Mouse (Mus musculus): ENCODE data around the gene Nfkbil1. TPM values are rescaled to one million over a fixed set of nuclear protein-coding genes. Genes with fewer than 3 reads are reported as not detected.

Gene Nfkbil1
- 10.7 and 12.1 TPM in 2 replicates for polyA plus RNA-seq (2016; fragmentation: Nextera tagmentation; extraction: Ambion mirVana)

DNA sequence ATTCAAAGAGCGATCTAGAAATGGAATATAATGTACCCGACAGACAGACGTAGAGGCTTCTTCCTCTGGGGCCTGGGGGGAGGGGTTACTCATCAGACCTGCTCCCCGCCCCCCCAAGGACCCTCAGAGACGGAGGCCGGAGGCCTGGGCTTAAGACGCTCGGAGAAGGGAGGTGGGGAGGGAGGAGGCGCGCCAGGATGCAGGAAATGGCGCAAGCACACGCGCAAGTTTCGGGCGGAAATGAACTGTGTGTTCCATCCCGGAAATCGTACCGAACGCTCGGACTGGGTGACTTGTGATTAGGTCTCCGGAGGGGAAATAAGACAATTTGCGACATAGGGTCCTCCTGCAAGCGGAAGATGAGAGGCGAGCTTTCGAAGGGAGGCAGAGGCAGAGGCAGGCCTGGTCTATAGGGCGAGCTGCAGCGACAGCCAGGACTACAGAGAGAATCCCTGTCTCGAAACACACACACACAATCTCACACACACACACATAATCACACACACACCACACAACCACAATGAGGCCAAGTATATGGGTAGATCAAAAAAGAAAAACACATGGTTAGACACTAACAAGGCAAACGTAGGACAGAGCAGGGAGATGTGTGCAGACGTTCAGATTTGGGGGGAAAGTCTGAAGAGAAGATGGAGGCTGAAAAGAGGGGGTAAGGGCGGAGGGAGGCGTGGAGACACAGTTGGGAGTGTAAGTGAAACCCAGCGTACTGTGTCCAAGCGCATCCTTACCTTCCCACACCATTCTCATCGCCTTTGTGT is at the start of gene Nfkbil1:
Gene Nfkbil1 (minus strand): TSS at position 179 of the 776 bp plus-strand sequence.
- Histone ChIP-seq H3K9me3 (replicated peaks) (no peaks in the 10 kb centered on the region), H3K36me3 (peaks cover 27% of the 10 kb centered on the region), H3K4me1 (peaks cover 39% of the 10 kb centered on the region), H3K27me3 (ENCODE audit: low read depth, poor library complexity, severe bottlenecking) (no peaks in the 10 kb centered on the region), H3K4me3 (peak within 1 kb of the TSS; percentile 66), H3K27ac (peak within 1 kb of the TSS; percentile 96)
- under 1% methylated on average over 35 of the region's 35 CpGs for WGBS
- DNase-seq (ENCODE audit: low spot score): peak; percentile 88

DNA sequence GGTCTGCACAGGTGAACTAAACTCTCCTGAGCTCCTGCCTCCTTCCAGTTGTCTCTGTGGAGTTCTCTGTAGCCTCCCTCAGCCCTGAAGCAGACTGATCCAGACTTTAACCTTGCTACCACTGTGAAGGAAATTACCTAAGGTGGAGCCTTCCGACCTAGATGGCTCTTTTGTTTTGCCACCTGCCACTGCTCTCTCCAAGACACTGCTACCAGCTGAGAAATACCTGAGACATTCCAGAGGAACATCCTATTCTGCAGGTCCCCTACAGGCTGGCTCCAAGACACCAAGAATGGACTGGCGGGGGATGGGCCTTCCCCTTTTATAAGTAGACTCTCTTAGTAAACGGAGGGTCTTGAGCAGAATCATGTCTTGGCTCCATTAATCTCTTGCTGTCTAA is 44.7 kb upstream of the Nfkbil1 start:
- peaks cover 22% of the 10 kb centered on the region for H3K27me3 ChIP-seq (ENCODE audit: low read depth, poor library complexity, severe bottlenecking)

DNA sequence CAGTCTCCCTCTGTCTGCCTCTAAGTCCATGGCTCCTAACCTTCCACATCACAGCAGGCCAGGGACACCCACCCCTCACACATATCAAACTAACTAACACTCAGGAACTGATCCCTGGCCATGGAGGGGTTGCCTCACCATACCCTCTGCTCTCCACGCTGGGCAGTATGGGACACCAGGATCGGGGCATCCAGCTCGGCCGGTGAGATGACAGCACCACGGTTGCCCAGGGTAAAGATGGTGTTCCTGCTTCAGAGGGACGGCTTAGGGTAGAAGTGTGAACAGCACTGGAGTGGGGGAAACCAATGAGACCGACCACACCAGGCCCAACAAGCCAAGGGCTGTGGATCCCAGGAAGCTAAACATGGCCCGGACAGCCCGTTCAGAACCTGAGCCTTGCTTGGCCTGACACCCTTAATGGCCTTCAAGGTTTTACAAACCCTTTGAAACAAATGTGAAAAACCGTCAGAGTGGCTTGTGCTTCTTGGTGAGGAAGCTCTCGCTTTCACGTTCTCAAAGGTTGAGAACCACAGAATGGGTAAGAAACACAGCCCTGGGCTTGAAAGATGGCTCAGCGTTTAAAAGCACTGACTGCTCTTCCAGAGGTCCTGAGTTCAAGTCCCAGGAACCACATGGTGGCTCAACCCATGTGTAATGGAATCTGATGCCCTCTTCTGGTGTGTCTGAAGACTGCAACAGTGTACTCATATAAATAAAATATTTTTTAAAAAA is 43.5 kb upstream of the Nfkbil1 start:
- Histone ChIP-seq H3K36me3 (no peaks in the 10 kb centered on the region), H3K9me3 (replicated peaks) (no peaks in the 10 kb centered on the region), H3K4me1 (0 out of 2 replicates have a peak, but pooled peaks cover 3% of the 10 kb centered on the region), H3K27ac (no peak overlapping the region), H3K4me3 (no peak overlapping the region), H3K27me3 (ENCODE audit: low read depth, poor library complexity, severe bottlenecking) (peaks cover 28% of the 10 kb centered on the region)
- WGBS: 90% methylated on average over 13 of the region's 13 CpGs
- no peak for DNase-seq (ENCODE audit: low spot score)

More for the DNA sequence above, 44.7 kb upstream of the Nfkbil1 start:
- Histone ChIP-seq H3K4me1 (0 out of 2 replicates have a peak, but pooled peaks cover 3% of the 10 kb centered on the region), H3K9me3 (replicated peaks) (no peaks in the 10 kb centered on the region), H3K4me3 (no peak overlapping the region), H3K36me3 (no peaks in the 10 kb centered on the region), H3K27ac (no peak overlapping the region)
- 75% methylated on average over 3 of the region's 3 CpGs for whole genome bisulfite sequencing
- no peak for DNase-seq (ENCODE audit: low spot score)

DNA sequence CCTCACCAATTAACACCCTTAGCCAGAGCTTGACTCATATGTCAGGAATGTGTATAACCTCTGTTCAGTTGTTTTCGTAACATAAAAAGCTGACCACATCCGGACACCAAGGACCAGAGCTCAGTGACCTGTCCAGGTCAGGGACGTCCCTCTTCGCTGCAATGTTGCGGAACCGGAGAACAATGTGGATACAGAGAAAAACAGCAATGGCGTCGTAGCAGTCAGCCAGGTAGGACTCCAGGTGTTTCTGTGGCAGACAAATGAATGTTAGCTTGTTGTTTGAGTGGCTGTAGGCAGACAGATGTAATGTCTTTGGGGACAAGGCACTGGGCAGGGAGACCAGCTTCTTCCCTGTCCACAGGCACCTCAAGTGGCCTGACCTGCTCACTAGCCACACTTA is 42.5 kb upstream of the Nfkbil1 start:
- Histone ChIP-seq H3K36me3 (no peaks in the 10 kb centered on the region), H3K4me1 (0 out of 2 replicates have a peak, but pooled peaks cover 3% of the 10 kb centered on the region), H3K27ac (no peak overlapping the region), H3K4me3 (no peak overlapping the region), H3K27me3 (ENCODE audit: low read depth, poor library complexity, severe bottlenecking) (peaks cover 28% of the 10 kb centered on the region), H3K9me3 (replicated peaks) (no peaks in the 10 kb centered on the region)
- no peak for DNase-seq (ENCODE audit: low spot score)
- 92% methylated on average over 8 of the region's 8 CpGs for WGBS

DNA sequence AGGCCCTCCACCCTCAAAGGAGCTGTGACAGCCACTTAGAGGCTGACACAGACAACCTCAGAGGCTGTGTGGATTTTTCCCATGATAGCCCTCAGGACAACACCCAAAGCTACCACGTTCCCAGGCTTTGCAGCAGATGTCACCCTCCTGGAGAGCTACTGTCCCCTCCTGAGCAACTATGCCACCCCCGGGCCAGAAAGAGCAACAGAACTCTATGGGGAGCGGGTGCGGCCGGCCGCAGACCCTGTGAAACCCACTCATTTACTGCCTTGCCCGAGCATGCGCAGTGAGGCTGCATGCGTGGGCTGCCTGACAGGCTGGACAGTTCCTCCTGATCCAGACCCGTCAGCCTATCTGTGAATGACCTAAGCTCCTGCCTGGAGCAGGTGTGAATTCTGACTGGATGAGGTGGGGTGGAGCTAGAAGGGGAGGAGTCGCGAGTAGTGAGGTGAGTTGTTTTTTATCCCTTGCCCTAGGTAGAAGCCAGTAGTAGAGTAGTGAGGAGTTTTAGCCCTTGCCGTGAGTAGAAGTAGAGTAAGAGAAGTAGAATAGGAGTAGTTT is 40.8 kb upstream of the Nfkbil1 start:
- peaks cover 28% of the 10 kb centered on the region for H3K27me3 ChIP-seq (ENCODE audit: low read depth, poor library complexity, severe bottlenecking)
- 0 out of 2 replicates have a peak, but pooled peaks cover 3% of the 10 kb centered on the region for H3K4me1 ChIP-seq
- no peaks in the 10 kb centered on the region for H3K9me3 ChIP-seq (replicated peaks)
- H3K4me3 ChIP-seq: no peak overlapping the region
- no peaks in the 10 kb centered on the region for H3K36me3 ChIP-seq
- DNase-seq (ENCODE audit: low spot score): peak; percentile 33
- WGBS: 17% methylated on average over 13 of the region's 13 CpGs
- no peak overlapping the region for H3K27ac ChIP-seq

DNA sequence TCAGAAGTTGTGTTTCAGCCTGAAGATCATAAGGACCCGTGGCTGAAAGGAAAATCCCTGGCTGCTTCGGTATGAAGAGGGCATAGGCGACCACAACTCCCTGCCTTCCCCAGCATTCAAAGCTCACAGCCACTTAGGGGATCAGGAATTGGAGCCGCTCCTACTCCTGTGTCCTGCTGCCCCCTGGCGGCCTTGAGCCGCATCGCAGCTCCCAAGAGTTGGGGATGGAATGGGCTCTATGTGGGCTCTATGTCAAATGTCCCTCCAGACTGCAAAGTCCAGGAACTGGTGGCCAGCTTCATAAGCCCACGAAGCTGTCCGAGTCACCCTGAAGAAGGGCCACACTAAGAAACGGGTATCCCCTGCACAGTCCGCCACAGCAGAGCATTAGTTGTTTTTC is 39.2 kb upstream of the Nfkbil1 start:
- no peaks in the 10 kb centered on the region for H3K9me3 ChIP-seq (replicated peaks)
- DNase-seq (ENCODE audit: low spot score): peak; percentile 85
- H3K4me1 ChIP-seq: 0 out of 2 replicates have a peak, but pooled peaks cover 3% of the 10 kb centered on the region
- peaks cover 28% of the 10 kb centered on the region for H3K27me3 ChIP-seq (ENCODE audit: low read depth, poor library complexity, severe bottlenecking)
- H3K27ac ChIP-seq: no peak overlapping the region
- WGBS: 4% methylated on average over 11 of the region's 11 CpGs
- no peaks in the 10 kb centered on the region for H3K36me3 ChIP-seq
- no peak overlapping the region for H3K4me3 ChIP-seq

DNA sequence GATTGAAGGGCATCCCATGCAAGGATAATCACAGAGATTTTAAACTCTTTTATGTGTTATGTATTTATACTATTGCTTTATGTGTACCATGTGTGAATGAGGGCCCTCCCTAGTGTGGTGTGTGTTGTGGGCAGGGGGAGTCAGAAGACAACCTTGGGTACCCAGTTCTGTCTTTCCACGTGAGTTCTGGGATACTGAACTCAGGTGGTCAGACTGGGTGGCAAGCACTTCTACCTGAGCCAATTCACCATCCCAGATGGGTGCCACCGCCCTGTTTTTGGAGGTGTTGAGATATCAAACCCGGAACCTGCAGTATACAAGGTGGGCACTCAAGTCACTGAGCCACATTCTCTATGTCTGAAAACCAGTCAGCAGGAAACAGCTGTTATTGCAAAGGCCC is 36.7 kb upstream of the Nfkbil1 start:
- Histone ChIP-seq H3K4me1 (0 out of 2 replicates have a peak, but pooled peaks cover 3% of the 10 kb centered on the region), H3K27me3 (ENCODE audit: low read depth, poor library complexity, severe bottlenecking) (peaks cover 25% of the 10 kb centered on the region)
- 71% methylated on average over 3 of the region's 3 CpGs for WGBS

DNA sequence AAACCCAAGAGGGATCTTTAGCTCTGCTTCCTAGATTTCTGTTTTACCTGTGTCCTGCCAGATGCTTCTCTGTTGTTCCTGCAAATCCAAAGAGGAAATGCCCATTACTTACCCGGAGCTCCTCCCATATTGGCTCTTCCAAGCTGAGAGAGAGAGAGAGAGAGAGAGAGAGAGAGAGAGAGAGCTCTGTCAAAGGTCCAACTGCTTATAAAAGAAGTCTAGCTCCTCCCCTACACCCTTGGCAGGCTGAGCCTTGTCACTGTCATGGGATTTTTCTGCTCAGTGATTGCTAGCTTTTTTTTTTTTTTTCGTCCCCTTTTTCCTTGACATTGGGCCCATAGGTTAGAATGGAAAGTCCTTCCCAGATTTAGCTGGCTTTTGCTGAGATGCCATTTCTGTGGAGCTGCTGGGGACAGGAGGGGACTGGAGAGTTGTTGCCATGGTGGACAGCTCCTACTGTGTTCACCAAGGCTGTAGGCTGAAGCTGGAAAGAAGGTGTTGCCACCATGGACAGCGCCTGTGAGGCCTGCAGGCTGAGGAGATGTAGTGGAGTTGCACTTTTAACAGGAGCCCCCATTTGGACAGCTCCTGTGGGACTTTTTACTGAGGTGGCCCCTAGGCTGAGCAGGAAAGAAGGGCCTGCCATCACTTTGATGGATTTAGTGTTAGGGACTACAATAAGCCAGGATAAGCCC is 34.2 kb upstream of the Nfkbil1 start:
- no peaks in the 10 kb centered on the region for H3K4me1 ChIP-seq
- H3K36me3 ChIP-seq: no peaks in the 10 kb centered on the region
- peaks cover 22% of the 10 kb centered on the region for H3K27me3 ChIP-seq (ENCODE audit: low read depth, poor library complexity, severe bottlenecking)
- 37% methylated on average over 3 of the region's 3 CpGs for WGBS
- H3K4me3 ChIP-seq: no peak overlapping the region
- peak; percentile 81 for DNase-seq (ENCODE audit: low spot score)
- H3K9me3 ChIP-seq (replicated peaks): no peaks in the 10 kb centered on the region
- no peak overlapping the region for H3K27ac ChIP-seq

More for the DNA sequence above, 36.7 kb upstream of the Nfkbil1 start:
- DNase-seq (ENCODE audit: low spot score): no peak
- H3K36me3 ChIP-seq: no peaks in the 10 kb centered on the region
- no peaks in the 10 kb centered on the region for H3K9me3 ChIP-seq (replicated peaks)
- H3K4me3 ChIP-seq: no peak overlapping the region
- no peak overlapping the region for H3K27ac ChIP-seq

DNA sequence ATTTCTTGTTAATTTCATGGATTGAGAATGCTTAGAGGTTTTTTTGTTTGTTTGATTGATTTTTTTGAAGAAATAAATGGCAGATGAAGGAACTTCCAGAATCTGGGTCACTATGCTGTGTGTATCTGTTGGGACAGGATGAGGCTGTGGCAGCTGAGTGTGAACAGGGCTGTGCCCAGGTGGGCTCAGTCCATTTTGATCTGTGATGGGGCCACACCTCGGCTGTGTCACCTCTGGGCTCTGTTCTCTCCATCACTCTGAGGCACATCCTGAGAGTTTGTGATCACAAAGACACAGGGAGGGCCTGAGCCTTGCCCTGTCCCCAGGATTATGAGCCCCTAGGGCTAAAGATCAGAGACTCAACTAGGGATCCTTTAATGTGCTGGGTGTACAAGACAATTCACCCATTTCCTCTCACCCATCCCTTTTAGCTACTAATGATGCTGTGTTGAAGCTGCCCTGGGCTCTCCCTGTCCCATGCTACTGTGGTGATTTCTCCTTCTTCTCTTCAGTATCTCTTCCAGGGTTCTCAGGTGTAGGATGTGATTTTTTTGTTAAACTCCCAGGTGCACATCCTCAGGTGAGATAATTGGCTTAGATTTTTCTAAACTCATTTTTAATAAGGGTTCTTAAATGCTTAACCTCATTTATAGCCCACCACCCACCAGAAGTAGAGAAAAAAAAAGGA is 32.0 kb upstream of the Nfkbil1 start:
- DNase-seq (ENCODE audit: low spot score): no peak
- Histone ChIP-seq H3K36me3 (no peaks in the 10 kb centered on the region), H3K4me1 (peaks cover 15% of the 10 kb centered on the region), H3K9me3 (replicated peaks) (no peaks in the 10 kb centered on the region), H3K27ac (no peak overlapping the region), H3K27me3 (ENCODE audit: low read depth, poor library complexity, severe bottlenecking) (peaks cover 44% of the 10 kb centered on the region), H3K4me3 (no peak overlapping the region)
- WGBS: 79% methylated on average over 1 of the region's 1 CpGs

DNA sequence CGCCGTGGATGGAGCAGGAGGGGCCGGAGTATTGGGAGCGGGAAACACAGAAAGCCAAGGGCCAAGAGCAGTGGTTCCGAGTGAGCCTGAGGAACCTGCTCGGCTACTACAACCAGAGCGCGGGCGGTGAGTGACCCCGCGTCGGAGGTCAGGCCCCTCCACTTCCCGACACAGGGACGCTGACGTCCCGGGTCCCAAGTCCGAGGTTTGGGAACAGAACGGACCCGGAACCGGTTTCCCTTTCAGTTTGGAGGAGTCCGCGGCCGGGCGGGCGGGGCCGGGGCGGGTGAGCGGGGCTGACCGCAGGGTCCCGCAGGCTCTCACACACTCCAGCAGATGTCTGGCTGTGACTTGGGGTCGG is 27.9 kb upstream of the Nfkbil1 start:
- Histone ChIP-seq H3K27me3 (ENCODE audit: low read depth, poor library complexity, severe bottlenecking) (peaks cover 71% of the 10 kb centered on the region), H3K36me3 (no peaks in the 10 kb centered on the region)
- DNase-seq (ENCODE audit: low spot score): peak; percentile 60

DNA sequence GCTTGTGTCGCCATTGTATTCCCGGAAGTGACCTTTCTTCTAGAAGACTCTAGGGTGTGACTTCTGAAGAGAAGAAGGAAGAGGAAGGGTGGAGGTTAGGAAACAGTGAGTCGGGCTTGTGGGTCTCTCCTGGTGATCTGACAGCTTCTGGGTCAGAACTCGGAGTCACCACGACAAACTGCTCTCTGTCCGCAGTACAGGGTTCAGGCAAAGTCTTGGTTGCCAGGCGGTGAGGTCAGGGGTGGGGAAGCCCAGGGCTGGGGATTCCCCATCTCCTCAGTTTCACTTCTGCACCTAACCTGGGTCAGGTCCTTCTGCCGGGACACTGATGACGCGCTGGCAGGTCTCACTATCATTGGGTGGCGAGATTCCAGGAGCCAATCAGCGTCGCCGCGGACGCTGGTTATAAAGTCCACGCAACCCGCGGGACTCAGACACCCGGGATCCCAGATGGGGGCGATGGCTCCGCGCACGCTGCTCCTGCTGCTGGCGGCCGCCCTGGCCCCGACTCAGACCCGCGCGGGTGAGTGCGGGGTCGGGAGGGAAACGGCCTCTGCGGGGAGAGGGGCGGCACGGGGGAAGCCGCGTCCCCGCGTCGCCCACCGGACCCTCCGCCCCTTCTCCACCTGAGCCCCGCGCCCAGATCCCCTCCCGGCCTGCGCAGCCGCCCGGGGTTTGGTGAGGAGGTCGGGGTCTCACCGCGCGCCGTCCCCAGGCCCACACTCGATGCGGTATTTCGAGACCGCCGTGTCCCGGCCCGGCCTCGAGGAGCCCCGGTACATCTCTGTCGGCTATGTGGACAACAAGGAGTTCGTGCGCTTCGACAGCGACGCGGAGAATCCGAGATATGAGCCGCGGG is 27.3 kb upstream of the Nfkbil1 start, which contains the start of gene H2-D1:
Gene H2-D1 (plus strand): TSS at position 67 of the 859 bp plus-strand sequence.
- H3K27ac ChIP-seq: peak within 1 kb of the TSS; percentile 38
- peak; percentile 88 for DNase-seq (ENCODE audit: low spot score)

More for the DNA sequence above, 27.9 kb upstream of the Nfkbil1 start:
- 1% methylated on average over 31 of the region's 31 CpGs for whole genome bisulfite sequencing
- H3K4me1 ChIP-seq: peaks cover 16% of the 10 kb centered on the region
- peak overlapping the region; percentile 38 for H3K27ac ChIP-seq
- no peaks in the 10 kb centered on the region for H3K9me3 ChIP-seq (replicated peaks)
- H3K4me3 ChIP-seq: peak overlapping the region; percentile 71

More for the DNA sequence above, 27.3 kb upstream of the Nfkbil1 start, which contains the start of gene H2-D1:
- Histone ChIP-seq H3K36me3 (no peaks in the 10 kb centered on the region), H3K27me3 (ENCODE audit: low read depth, poor library complexity, severe bottlenecking) (peaks cover 71% of the 10 kb centered on the region), H3K9me3 (replicated peaks) (no peaks in the 10 kb centered on the region), H3K4me1 (peaks cover 19% of the 10 kb centered on the region), H3K4me3 (peak within 1 kb of the TSS; percentile 71)
- WGBS: 2% methylated on average over 73 of the region's 73 CpGs
